Mouse (Mus musculus) heart, embryonic 14.5 days (tissue): Measurements from ENCODE around the gene Slc25a11. TPM values are rescaled to one million over a fixed set of nuclear protein-coding genes. Genes with fewer than 3 reads are reported as not detected.

Experiments
- ATAC-seq: fragments of 200-750 bp; cut with Nextera tagmentation; 2 replicates; pipeline ENCODE4 v1.8.0; 2017; ENCODE audit warnings: low read depth, moderate TSS enrichment; ENCODE audit not compliant: insufficient number of reproducible peaks, insufficient read depth, low FRiP score
- H3K27ac ChIP-seq, 2 experiments: fragments of 200-500 bp in 1 of 2; fragments of 300-500 bp in 1 of 2; sonication (generic) in 1 of 2; replicated peaks in 1 of 2; 2 replicates each; pipeline ENCODE4 v1.5.1; 2012 to 2014; ENCODE audit warnings: low read depth in 2 of 2, low read length in 2 of 2, control low read depth in 1 of 2, mild to moderate bottlenecking in 1 of 2, mixed read lengths in 1 of 2; ENCODE audit not compliant: control insufficient read depth in 1 of 2, insufficient read depth in 1 of 2
- H3K27me3 ChIP-seq: fragments of 300-500 bp; sonication (generic); 2 replicates; pipeline ENCODE4 v1.6.1; 2014; ENCODE audit warnings: mild to moderate bottlenecking, low read length, control low read depth; ENCODE audit not compliant: control insufficient read depth, insufficient read depth
- H3K36me3 ChIP-seq: fragments of 300-500 bp; sonication (generic); 2 replicates; pipeline ENCODE4 v1.6.1; 2014; ENCODE audit warnings: mild to moderate bottlenecking, control low read depth, low read length, mixed read lengths; ENCODE audit not compliant: control insufficient read depth, insufficient read depth
- H3K4me1 ChIP-seq, 2 experiments: fragments of 200-500 bp in 1 of 2; fragments of 300-500 bp in 1 of 2; sonication (generic) in 1 of 2; 2 replicates each; pipeline ENCODE4 v1.6.1; 2012 to 2014; ENCODE audit warnings: low read length in 2 of 2, control low read depth in 1 of 2, mixed read lengths in 1 of 2; ENCODE audit not compliant: control insufficient read depth in 2 of 2, insufficient read depth in 2 of 2
- H3K4me2 ChIP-seq: fragments of 300-500 bp; sonication (generic); 2 replicates; pipeline ENCODE4 v1.6.1; 2014; ENCODE audit warnings: mild to moderate bottlenecking, low read length
- H3K4me3 ChIP-seq, 2 experiments: fragments of 200-500 bp in 1 of 2; fragments of 300-500 bp in 1 of 2; sonication (generic) in 1 of 2; 2 replicates each; pipeline ENCODE4 v1.5.1; 2012 to 2014; ENCODE audit warnings: low read length in 2 of 2, mild to moderate bottlenecking in 2 of 2, control low read depth in 1 of 2, low read depth in 1 of 2, moderate library complexity in 1 of 2; ENCODE audit not compliant: control insufficient read depth in 1 of 2, insufficient read depth in 1 of 2
- H3K9ac ChIP-seq: fragments of 300-500 bp; sonication (generic); 2 replicates; pipeline ENCODE4 v1.6.1; 2014; ENCODE audit warnings: mild to moderate bottlenecking, low read length
- H3K9me3 ChIP-seq: fragments of 300-500 bp; sonication (generic); 2 replicates; pipeline ENCODE4 v1.6.1; 2016; ENCODE audit warnings: low read length, control low read depth; ENCODE audit not compliant: control insufficient read depth
- WGBS: fragments of 180-500 bp; shearing (Covaris S2); extraction: QIAGEN DNeasy Blood & Tissue Kit; methylation state at CpG from one replicate; pipeline ENCODE4 v1.1.7; 2014; 5-methylcytosine and 5-hydroxymethylcytosine counted together
- polyA plus RNA-seq: library from polyadenylated mRNA; unstranded; fragments of >200 nt; fragmentation: Nextera tagmentation; extraction: Ambion mirVana; gene quantifications from 2 replicates; pipeline ENCODE4 v1.2.1, GENCODE M21; 2014

The Slc25a11 gene
- polyA plus RNA-seq, 1 experiment from 2014 or later = 290 TPM

- H3K36me3 ChIP-seq = peaks cover 62% of the 10 kb centered on the region
- no peak for ATAC-seq
- no peak overlapping the region for H3K4me2 ChIP-seq
- H3K27ac ChIP-seq = no peak overlapping the region
- no peak overlapping the region for H3K4me3 ChIP-seq
- peaks cover 10 to 28% of the 10 kb centered on the region in 2 experiments; a peak in 3 of 4 replicates for H3K4me1 ChIP-seq
- H3K27me3 ChIP-seq = no peaks in the 10 kb centered on the region
- WGBS = 87% methylated on average over 8 of the region's 8 CpGs
- H3K9me3 ChIP-seq = no peaks in the 10 kb centered on the region
- H3K9ac ChIP-seq = no peak overlapping the region
Measured at GRCm38 (mm10) chr11:70666687-70667086, 19.4 kb upstream of the Slc25a11 start.

DNA sequence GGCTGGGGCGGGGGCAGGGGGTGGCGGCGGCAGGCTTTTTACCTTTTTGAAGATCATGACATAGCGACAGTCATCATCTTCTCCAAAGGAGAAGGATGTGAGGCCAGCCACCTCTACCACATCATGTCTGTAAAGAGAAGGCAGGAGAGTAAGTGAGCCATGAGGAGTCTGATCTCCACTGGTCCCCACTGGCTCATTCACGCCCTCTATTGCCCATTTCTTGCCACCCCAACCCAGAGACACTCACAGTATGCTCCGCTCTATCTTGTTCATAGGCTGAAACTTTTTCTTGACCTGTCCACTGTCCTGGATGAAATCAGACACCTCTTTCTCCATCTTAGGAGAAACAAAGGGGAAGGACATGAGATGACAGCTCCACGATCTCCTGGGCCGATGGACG, 17.5 kb upstream of the Slc25a11 start:
- peaks cover 74% of the 10 kb centered on the region for H3K36me3 ChIP-seq
- H3K4me1 ChIP-seq = peaks cover 2 to 21% of the 10 kb centered on the region in 2 experiments; a peak in 3 of 4 replicates
- H3K4me3 ChIP-seq = no peak overlapping the region
- H3K9ac ChIP-seq = no peak overlapping the region
- WGBS = 87% methylated on average over 9 of the region's 9 CpGs
- H3K27ac ChIP-seq = no peak overlapping the region
- H3K4me2 ChIP-seq = no peak overlapping the region
- ATAC-seq = no peak
- H3K9me3 ChIP-seq = no peaks in the 10 kb centered on the region
- H3K27me3 ChIP-seq = no peaks in the 10 kb centered on the region

DNA sequence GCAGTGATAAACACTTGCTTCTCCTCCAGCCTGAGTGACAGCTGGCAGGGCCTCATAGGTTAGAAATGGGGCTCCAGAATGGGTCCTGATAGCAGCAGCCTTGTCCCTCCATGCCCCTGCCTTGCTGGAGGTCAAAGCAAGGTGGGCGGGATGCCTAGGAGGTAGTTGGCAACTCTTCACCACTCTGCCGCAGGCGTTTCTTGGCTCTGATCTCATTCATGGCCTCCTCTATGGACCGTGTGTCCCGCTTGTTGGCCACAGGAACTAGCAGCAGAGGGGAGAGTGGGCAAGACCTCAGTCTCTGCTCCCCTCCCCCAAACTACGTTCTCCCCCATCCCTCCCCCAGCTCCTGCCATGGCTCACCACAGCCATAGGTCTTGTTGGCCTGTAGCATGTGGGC, 16.7 kb upstream of the Slc25a11 start:
- Histone ChIP-seq H3K27ac (0 out of 4 replicates have a peak overlapping the region, but pooled peaks of 1 of the 2 experiments have one; percentile 24), H3K4me3 (no peak overlapping the region), H3K36me3 (peaks cover 82% of the 10 kb centered on the region), H3K9ac (no peak overlapping the region), H3K27me3 (no peaks in the 10 kb centered on the region), H3K4me2 (no peak overlapping the region), H3K9me3 (no peaks in the 10 kb centered on the region), H3K4me1 (peaks cover 3 to 27% of the 10 kb centered on the region in 2 experiments; a peak in 3 of 4 replicates)
- WGBS = 69% methylated on average over 6 of the region's 6 CpGs
- no peak for ATAC-seq

DNA sequence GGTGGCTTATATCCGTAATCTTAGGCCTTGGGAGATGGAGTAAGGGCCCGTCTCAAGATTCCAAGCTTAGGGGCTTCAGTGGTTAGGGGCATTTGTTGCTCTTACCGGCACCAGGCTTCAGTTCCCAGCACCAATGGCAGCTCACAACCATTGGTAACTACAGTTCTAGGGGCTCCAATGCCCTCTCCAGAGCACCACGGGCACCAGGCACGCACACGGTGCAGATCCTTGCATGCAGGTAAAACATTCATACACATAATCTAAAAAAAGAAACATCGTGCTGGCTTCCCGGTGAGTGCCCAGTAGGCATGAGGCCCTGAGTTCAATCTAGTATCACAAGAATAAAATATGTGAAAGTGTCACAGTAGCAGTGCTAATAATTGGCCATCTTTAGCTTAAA, 15.8 kb upstream of the Slc25a11 start:
- no peak overlapping the region for H3K4me3 ChIP-seq
- H3K9me3 ChIP-seq = no peaks in the 10 kb centered on the region
- 73% methylated on average over 8 of the region's 8 CpGs for WGBS
- H3K27ac ChIP-seq = 0 out of 4 replicates have a peak overlapping the region, but pooled peaks of 1 of the 2 experiments have one; percentile 19
- no peak overlapping the region for H3K9ac ChIP-seq
- no peak for ATAC-seq
- peaks cover 9 to 33% of the 10 kb centered on the region in 2 experiments for H3K4me1 ChIP-seq
- H3K4me2 ChIP-seq = no peak overlapping the region
- no peaks in the 10 kb centered on the region for H3K27me3 ChIP-seq
- peaks cover 88% of the 10 kb centered on the region for H3K36me3 ChIP-seq

DNA sequence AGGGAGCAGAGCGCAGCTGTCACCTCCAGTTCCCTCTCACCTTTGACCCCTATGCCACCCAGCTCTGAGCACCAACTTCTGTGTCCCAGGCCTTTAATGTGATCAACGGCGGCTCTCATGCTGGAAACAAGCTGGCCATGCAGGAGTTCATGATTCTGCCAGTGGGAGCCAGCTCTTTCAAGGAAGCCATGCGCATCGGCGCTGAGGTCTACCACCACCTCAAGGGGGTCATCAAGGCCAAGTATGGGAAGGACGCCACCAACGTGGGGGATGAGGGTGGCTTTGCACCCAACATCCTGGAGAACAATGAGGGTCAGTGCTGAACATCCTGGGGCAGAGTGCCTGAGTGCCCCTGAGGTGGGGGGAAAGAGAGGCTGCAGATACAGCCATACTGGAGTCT, 13.3 kb upstream of the Slc25a11 start:
- Histone ChIP-seq H3K4me3 (no peak overlapping the region), H3K9ac (no peak overlapping the region), H3K9me3 (no peaks in the 10 kb centered on the region), H3K27me3 (no peaks in the 10 kb centered on the region), H3K4me1 (peaks cover 29 to 41% of the 10 kb centered on the region in 2 experiments), H3K27ac (no peak overlapping the region), H3K36me3 (peaks cover 73% of the 10 kb centered on the region), H3K4me2 (no peak overlapping the region)
- WGBS = 90% methylated on average over 8 of the region's 8 CpGs
- no peak for ATAC-seq

GRCm38 (mm10) chr11:70658942-70659341, 11.7 kb upstream of the Slc25a11 start:
- peaks cover 29 to 39% of the 10 kb centered on the region in 2 experiments for H3K4me1 ChIP-seq
- H3K4me3 ChIP-seq = no peak overlapping the region
- ATAC-seq = no peak
- H3K27me3 ChIP-seq = no peaks in the 10 kb centered on the region
- peaks cover 56% of the 10 kb centered on the region for H3K36me3 ChIP-seq
- H3K27ac ChIP-seq = no peak overlapping the region
- peak overlapping the region; percentile 90 for H3K4me2 ChIP-seq
- peak overlapping the region; percentile 99 for H3K9ac ChIP-seq
- no peaks in the 10 kb centered on the region for H3K9me3 ChIP-seq
- 51% methylated on average over 7 of the region's 8 CpGs for WGBS

DNA sequence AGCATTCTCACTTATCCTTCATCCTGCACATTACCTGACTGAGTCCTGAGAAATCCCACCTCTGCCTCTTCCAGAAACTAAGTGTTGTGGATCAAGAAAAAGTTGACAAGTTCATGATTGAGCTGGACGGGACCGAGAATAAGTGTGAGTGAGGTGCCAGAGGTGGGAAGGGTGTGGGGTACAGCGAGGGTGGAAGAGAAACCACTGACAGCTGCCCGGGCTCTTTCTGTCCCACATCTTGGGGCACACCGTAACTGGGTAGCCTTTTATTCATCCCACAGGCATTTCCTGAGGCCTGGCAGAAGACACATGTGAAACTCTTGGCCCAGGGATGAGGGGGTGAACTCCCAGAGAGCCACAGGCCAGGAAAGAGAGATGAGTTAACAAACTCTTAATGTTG, 11.2 kb upstream of the Slc25a11 start:
- H3K4me2 ChIP-seq = peak overlapping the region; percentile 90
- peaks cover 29 to 39% of the 10 kb centered on the region in 2 experiments for H3K4me1 ChIP-seq
- no peak for ATAC-seq
- no peaks in the 10 kb centered on the region for H3K9me3 ChIP-seq
- H3K4me3 ChIP-seq = peak overlapping the region; percentile 79 to 97; a peak in 3 of 4 replicates
- H3K27ac ChIP-seq = no peak overlapping the region
- peak overlapping the region; percentile 99 for H3K9ac ChIP-seq
- peaks cover 52% of the 10 kb centered on the region for H3K36me3 ChIP-seq
- WGBS = 79% methylated on average over 5 of the region's 5 CpGs
- H3K27me3 ChIP-seq = no peaks in the 10 kb centered on the region

DNA sequence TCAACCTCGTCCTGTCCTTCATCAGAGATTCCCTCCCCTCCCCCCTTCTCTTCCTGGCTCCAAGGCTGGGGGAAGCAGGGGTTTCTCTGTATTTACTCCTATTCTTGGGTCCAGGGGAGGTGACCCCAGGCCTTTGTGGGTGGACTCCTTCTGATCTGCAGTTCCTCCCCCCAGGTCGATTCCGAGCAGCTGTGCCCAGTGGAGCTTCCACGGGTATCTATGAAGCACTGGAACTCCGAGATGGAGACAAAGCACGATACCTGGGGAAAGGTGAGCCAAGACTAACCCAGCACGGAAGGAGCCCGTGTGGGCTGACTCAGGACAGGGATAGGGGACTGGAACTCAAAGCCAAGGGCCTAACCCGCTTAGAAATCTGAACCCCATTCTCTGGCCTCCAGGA, 10.7 kb upstream of the Slc25a11 start:
- H3K4me1 ChIP-seq = peaks cover 29 to 37% of the 10 kb centered on the region in 2 experiments

More for the DNA sequence above, 10.7 kb upstream of the Slc25a11 start:
- 47% methylated on average over 9 of the region's 9 CpGs for WGBS
- ATAC-seq = no peak
- H3K9me3 ChIP-seq = no peaks in the 10 kb centered on the region
- peak overlapping the region; percentile 85 to 98; a peak in 3 of 4 replicates for H3K27ac ChIP-seq
- H3K4me2 ChIP-seq = peak overlapping the region; percentile 90
- H3K4me3 ChIP-seq = peak overlapping the region; percentile 79 to 97
- peaks cover 49% of the 10 kb centered on the region for H3K36me3 ChIP-seq
- H3K27me3 ChIP-seq = no peaks in the 10 kb centered on the region
- H3K9ac ChIP-seq = peak overlapping the region; percentile 99
